Mouse (Mus musculus) left cerebral cortex, postnatal 4 days (tissue): ENCODE data around the gene Krtap5-1. TPM values are rescaled to one million over a fixed set of nuclear protein-coding genes. Genes with fewer than 3 reads are reported as not detected.
"Not testable (repeated sequence)": the region's sequence is repeated elsewhere in the genome, so short reads cannot be mapped to it uniquely, and the experiment has no call there.

Source experiments
- DNase-seq: peaks from one replicate; pipeline ENCODE4 v3.0.0-alpha.2; 2022
- intact Hi-C: fragments of 180-260 bp; cut with DNase I; formaldehyde crosslinking; loops from one replicate; pipeline ENCODE4 v1.15.1; 2025
- total RNA-seq, 2 experiments: library from RNA; stranded (reverse); gene quantifications; 2 replicates each; pipeline ENCODE4 v1.2.3; 2021

Krtap5-1 gene
- total RNA-seq, 2 experiments from 2014 or later = not detected

GRCm38 (mm10) chr7:142303929-142304328, 7.0 kb upstream of the Krtap5-1 start:
- intact Hi-C loops, DNase-seq: not testable (repeated sequence)

DNA sequence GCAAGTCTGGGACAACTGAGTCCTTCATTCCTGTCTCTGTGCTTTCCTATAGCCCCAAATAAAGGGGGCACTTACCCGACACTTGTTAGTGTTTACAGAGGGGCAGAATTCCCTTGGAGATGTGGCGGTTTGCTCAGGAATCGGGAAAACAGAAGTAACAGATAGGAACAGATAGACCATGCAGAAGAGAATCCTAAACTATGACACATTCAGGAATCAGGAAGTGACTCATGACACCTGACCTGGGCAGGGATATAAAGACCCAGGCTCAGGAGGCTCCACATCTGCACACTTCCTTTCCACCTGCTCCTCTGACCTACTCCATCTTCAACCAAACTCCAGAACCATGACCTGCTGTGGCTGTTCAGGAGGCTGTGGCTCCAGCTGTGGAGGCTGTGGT, 6.3 kb upstream of the Krtap5-1 start, which contains the start of gene Krtap5-4:
TSS of gene Krtap5-4 (plus strand) at position 301 of the 400 bp plus-strand sequence.
- no peak for DNase-seq
- intact Hi-C loops = no loop called here

GRCm38 (mm10) chr7:142296108-142296507, 810 bp downstream of the Krtap5-1 start:
- DNase-seq, intact Hi-C loops: not testable (repeated sequence)

GRCm38 (mm10) chr7:142295418-142295817, 1.5 kb downstream of the Krtap5-1 start:
- DNase-seq = no peak
- intact Hi-C loops = no loop called here

- intact Hi-C loops = loop anchor here (1.0 kb wide), 1 partner anchor 16 kb away; no protein-coding TSS in a partner anchor
- peak; percentile 24 for DNase-seq
These were observed 3.1 kb downstream of the Krtap5-1 start for GRCm38 (mm10) chr7:142293851-142294250.

DNA sequence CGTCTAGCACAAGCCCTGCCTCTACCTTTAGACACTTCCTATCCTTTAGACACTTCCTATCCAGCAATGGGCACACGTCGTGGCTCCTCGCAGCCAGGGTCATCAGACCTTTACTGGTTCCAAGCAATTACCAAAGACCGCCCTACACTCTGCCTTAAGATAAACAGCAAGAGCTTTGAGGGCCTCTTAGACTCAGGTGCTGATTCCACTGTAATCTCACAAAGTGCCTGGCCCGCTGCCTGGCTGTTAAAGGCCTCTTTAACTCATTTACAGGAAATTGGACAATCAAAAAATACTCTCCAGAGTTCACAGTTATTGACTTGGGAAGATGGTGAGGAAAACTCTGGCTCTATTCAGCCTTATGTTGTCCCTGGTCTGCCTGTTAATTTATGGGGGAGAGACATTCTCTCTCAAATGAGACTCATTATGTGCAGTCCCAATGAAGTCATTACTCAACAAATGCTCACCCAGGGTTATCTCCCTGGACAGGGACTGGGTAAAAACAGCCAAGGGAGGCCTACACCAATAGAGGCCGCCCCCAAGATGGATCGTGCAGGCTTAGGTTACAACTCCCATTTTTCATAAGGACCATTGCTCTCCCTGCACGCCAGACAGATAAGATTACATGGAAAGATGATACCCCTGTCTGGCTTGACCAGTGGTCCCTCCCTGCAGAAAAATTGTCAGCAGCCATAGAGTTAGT, 10.9 kb downstream of the Krtap5-1 start:
- DNase-seq, intact Hi-C loops: not testable (repeated sequence)

DNA sequence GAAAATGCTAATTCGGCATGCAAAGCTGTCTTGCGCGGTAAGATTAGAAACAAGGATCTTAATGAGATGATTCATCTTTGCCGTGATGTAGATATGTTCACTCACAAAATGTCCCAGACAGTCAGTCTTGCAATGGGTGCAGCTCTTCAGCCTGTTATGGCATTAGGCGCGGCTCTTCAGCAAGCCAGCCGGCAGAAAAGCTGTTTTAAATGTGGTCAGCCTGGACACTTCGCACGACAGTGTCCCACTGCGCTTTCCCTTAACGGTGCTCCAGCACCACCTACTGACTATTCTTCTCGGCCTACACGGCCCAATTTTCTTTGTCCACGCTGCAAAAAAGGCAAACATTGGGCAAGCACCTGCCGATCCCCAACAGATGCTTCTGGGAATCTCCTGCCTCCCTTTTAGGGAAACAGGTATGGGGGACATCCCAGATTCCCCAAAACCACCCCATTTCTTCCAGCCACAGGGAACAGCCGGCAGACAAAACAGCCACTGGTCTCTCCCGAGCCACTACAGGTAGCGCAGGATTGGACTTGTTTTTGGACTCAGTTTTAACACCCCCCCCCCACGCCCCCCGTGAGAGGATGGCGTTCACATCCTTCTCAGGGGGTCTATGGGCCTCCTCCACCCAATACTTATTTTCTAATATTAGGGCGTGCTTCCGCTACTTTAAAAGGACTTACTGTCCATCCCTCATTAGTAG, 11.6 kb downstream of the Krtap5-1 start:
- intact Hi-C loops = no loop called here

DNA sequence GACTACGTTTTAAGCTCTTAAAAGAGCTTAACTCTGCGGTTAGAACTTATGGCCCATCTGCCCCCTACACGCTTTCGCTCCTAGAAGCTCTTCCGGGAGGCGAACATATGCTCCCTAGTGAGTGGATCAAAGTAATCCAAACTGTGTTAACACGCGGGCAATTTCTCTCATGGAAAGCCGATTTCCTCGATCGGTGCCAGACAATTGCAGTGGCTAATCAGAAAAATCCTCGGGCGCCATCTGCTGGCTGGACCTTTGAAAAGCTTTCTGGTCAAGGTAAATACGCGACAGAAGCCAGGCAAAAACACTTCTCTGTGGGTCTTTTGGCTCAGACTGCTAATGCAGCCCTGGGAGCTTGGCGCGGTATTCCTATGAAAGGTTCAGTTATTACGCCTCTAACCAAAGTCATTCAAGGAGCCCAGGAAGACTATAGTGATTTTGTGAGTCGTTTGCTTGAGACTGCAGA, 12.3 kb downstream of the Krtap5-1 start:
- peak; percentile 97 for DNase-seq
- intact Hi-C loops = no loop called here

More for the DNA sequence above, 11.6 kb downstream of the Krtap5-1 start:
- peak; percentile 34 for DNase-seq

GRCm38 (mm10) chr7:142284023-142284591, 12.8 kb downstream of the Krtap5-1 start:
- intact Hi-C loops = no loop called here

GRCm38 (mm10) chr7:142282847-142283246, 14.1 kb downstream of the Krtap5-1 start:
- DNase-seq, intact Hi-C loops: not testable (repeated sequence)

More at GRCm38 (mm10) chr7:142284023-142284591, 12.8 kb downstream of the Krtap5-1 start:
- peak; percentile 57 for DNase-seq

GRCm38 (mm10) chr7:142279291-142279690, 17.6 kb downstream of the Krtap5-1 start:
- intact Hi-C loops, DNase-seq: not testable (repeated sequence)

GRCm38 (mm10) chr7:142278183-142278582, 18.7 kb downstream of the Krtap5-1 start:
- DNase-seq = peak; percentile 69
- intact Hi-C loops = loop anchor here (1.0 kb wide), 1 partner anchor 15 kb away; no protein-coding TSS in a partner anchor

DNA sequence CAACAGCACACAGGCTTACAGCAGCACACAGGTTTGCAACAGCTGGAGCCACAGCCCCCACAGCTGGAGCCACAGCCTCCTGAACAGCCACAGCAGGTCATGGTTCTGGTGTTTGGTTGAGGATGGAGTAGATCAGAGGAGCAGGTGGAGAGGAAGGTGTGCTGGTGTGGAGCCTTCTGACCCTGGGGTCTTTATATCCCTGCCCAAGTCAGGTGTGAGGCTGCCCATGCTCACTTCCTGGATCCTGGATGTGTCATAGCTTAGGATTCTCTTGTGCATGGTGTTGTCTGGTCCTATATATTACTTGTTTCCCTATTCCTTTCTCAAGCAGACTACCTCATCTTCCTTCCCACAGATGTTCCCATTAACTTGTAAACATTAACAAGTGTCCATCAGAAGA, 22.7 kb downstream of the Krtap5-1 start, which contains the start of gene Gm4559:
TSS of gene Gm4559 (minus strand) at position 101 of the 400 bp plus-strand sequence.
- intact Hi-C loops, DNase-seq: not testable (repeated sequence)

DNA sequence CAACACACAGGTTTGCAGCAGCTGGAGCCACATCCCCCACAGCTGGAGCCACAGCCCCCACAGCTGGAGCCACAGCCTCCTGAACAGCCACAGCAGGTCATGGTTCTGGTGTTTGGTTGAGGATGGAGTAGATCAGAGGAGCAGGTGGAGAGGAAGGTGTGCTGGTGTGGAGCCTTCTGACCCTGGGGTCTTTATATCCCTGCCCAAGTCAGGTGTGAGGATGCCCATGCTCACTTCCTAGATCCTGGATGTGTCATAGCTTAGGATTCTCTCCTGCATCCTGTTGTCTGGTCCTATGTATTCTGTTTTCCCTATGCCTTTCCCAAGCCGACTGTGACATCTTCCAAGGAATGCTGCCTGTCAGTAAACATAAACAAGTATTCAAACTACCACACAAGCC, 38.7 kb downstream of the Krtap5-1 start, which contains the start of gene Gm2431:
TSS of gene Gm2431 (minus strand) at position 101 of the 400 bp plus-strand sequence.
- DNase-seq, intact Hi-C loops: not testable (repeated sequence)

DNA sequence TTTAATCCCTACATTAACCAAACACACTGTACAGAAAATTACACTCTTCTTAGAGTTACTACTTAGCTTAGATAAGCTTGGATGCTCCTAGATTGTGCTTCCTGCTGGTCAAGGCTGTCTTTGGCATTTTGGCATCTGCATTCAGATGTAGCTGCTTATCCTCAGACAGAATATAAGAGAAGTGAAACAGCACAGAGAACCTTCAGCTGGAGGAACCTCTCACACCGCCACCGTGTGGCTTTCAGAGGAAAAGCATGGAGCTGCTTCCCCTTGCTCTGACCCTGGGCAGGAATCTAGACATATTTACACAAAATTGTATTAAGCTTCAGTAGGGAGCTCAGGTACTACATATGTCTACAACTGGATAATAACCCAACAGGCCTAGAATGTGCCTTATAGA, 41.4 kb downstream of the Krtap5-1 start:
- DNase-seq = peak; percentile 27
- intact Hi-C loops = no loop called here

GRCm38 (mm10) chr7:142249824-142250223, 47.1 kb downstream of the Krtap5-1 start:
- intact Hi-C loops = loop anchor here (10.0 kb wide), 1 partner anchor 105 kb away; the partner anchor contains the start of gene Gm45337
- DNase-seq = peak; percentile 44

Other genes starting within 250 kb of the Krtap5-1 start
- gene Mob2, start 236.1 kb downstream of the Krtap5-1 start, total RNA-seq = 10 to 100 TPM; 21.1 to 21.2 TPM
- 100 to 1,000 TPM; 142 to 154 TPM for gene Dusp8, start 201.3 kb downstream of the Krtap5-1 start, total RNA-seq
- not detected for gene Gm45618, start 176.4 kb downstream of the Krtap5-1 start, total RNA-seq
- gene Gm39115, start 161.1 kb downstream of the Krtap5-1 start, total RNA-seq = not detected
- not detected for gene Gm45337, start 152.5 kb downstream of the Krtap5-1 start, total RNA-seq
- gene Gm29735, start 140.0 kb downstream of the Krtap5-1 start, total RNA-seq = not detected
- not detected for gene Gm4553, start 131.4 kb downstream of the Krtap5-1 start, total RNA-seq
- gene Krtap5-2, start 121.1 kb downstream of the Krtap5-1 start, total RNA-seq = not detected
- not detected for gene Gm10153, start 106.7 kb downstream of the Krtap5-1 start, total RNA-seq
- not detected for gene Krtap5-3, start 95.8 kb downstream of the Krtap5-1 start, total RNA-seq
- gene Gm7579, start 85.3 kb downstream of the Krtap5-1 start, total RNA-seq = not detected
- gene Krtap5-5, start 67.1 kb downstream of the Krtap5-1 start, total RNA-seq = not detected
- gene Gm40460, start 56.0 kb downstream of the Krtap5-1 start, total RNA-seq = not detected
- gene Gm2431, start 38.8 kb downstream of the Krtap5-1 start, total RNA-seq = not detected
- not detected for gene Gm4559, start 22.8 kb downstream of the Krtap5-1 start, total RNA-seq
- gene Krtap5-4, start 6.4 kb upstream of the Krtap5-1 start, total RNA-seq = not detected
- 1 to 10 TPM; 6.3 to 9.4 TPM for gene Ifitm10, start 76.6 kb upstream of the Krtap5-1 start, total RNA-seq
- 1 to 10 TPM in 1 of 2 experiments, not detected in 1; 5.0 TPM for gene Gm49369, start 85.5 kb upstream of the Krtap5-1 start, total RNA-seq
- 100 to 1,000 TPM; 133 to 157 TPM for gene Ctsd, start 90.9 kb upstream of the Krtap5-1 start, total RNA-seq
- not detected for gene Syt8, start 137.7 kb upstream of the Krtap5-1 start, total RNA-seq
- not detected for gene Tnni2, start 144.7 kb upstream of the Krtap5-1 start, total RNA-seq
- gene Lsp1, start 163.7 kb upstream of the Krtap5-1 start, total RNA-seq = 1 to 10 TPM; 5.5 to 5.7 TPM
- 1 to 10 TPM in 1 of 2 experiments, not detected in 1; 1.3 TPM for gene Tnnt3, start 201.7 kb upstream of the Krtap5-1 start, total RNA-seq
- 10 to 100 TPM in 1 of 2 experiments, 1 to 10 TPM in 1; 9.4 to 11.5 TPM for gene Mrpl23, start 235.6 kb upstream of the Krtap5-1 start, total RNA-seq